Mouse (Mus musculus): ENCODE data around the gene Ccdc181. TPM values are rescaled to one million over a fixed set of nuclear protein-coding genes. Genes with fewer than 3 reads are reported as not detected.
A peak's percentile ranks its signal among the peaks of the same experiment; 100 is the strongest.

Gene Ccdc181
- polyA plus RNA-seq, 1 experiment = 1.4 TPM

DNA sequence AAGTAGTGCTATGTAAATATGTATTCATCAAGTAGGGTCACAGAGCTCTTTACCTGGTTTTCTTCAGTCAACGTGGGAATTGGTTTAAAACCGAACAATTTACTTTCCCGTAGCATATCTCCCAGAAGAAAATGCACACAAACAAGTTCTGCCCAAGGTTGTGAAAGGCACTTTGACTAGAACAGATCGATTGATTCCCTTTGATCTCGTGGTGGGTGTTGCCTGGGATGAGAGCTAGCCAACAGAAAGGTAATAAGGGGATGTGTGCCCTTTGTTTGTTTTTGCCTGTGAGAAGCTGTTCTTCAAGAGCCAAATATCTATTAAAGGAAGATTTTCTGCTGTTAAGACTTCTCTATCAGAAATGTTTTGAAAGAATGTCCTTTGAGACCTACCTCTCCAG is 22.8 kb upstream of the Ccdc181 start:
- H3K27me3 ChIP-seq (ENCODE audit: control insufficient read depth, insufficient read depth, low read length) = no peaks in the 10 kb centered on the region
- WGBS = 29% methylated on average over 5 of the region's 5 CpGs
- H3K4me1 ChIP-seq (ENCODE audit: control insufficient read depth, insufficient read depth, insufficient read length, low read length) = peaks cover 8% of the 10 kb centered on the region; the same call in 1 of the 2 replicates
- H3K4me3 ChIP-seq (ENCODE audit: low read depth, low read length) = no peak overlapping the region
- no peak overlapping the region for H3K27ac ChIP-seq (ENCODE audit: insufficient read depth, low read depth, low read length)
- TF ChIP-seq POLR2A (IDR thresholded peaks at IDR 0.05; ENCODE audit: low read depth, low read length) (no peak), CTCF (IDR thresholded peaks at IDR 0.05; ENCODE audit: extremely low read depth, insufficient read length, insufficient replicate concordance, low read depth, low read length) (no peak)
- H3K36me3 ChIP-seq (ENCODE audit: control insufficient read depth, insufficient read depth, low read length) = peaks cover 13% of the 10 kb centered on the region

DNA sequence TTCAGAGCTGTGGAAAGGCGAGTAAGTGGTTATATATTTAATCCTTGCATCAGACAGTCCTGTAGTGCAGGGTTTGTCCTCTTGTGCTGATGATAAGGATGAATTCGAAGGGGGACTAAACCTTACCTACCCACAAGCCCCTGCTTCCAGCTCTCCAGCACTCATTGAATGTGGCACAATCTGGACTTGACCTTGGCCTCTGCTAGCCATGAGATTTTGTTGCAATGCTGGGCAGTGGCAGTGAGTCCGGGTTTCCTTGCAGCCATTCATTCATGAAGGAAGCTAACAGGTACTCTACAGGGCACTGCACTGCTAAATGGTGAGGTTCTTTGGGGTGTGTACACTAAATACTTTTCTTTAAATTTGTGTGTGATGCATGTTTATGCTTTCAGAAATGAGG is 20.5 kb upstream of the Ccdc181 start:
- 50% methylated on average over 3 of the region's 3 CpGs for WGBS
- TF ChIP-seq POLR2A (IDR thresholded peaks at IDR 0.05; ENCODE audit: low read depth, low read length) = no peak
- no peak for TF ChIP-seq CTCF (IDR thresholded peaks at IDR 0.05; ENCODE audit: extremely low read depth, insufficient read length, insufficient replicate concordance, low read depth, low read length)
- peaks cover 13% of the 10 kb centered on the region for H3K36me3 ChIP-seq (ENCODE audit: control insufficient read depth, insufficient read depth, low read length)
- H3K4me3 ChIP-seq (ENCODE audit: low read depth, low read length) = no peak overlapping the region
- no peak overlapping the region for H3K27ac ChIP-seq (ENCODE audit: insufficient read depth, low read depth, low read length)
- peaks cover 6% of the 10 kb centered on the region; the same call in 1 of the 2 replicates for H3K4me1 ChIP-seq (ENCODE audit: control insufficient read depth, insufficient read depth, insufficient read length, low read length)
- no peaks in the 10 kb centered on the region for H3K27me3 ChIP-seq (ENCODE audit: control insufficient read depth, insufficient read depth, low read length)

DNA sequence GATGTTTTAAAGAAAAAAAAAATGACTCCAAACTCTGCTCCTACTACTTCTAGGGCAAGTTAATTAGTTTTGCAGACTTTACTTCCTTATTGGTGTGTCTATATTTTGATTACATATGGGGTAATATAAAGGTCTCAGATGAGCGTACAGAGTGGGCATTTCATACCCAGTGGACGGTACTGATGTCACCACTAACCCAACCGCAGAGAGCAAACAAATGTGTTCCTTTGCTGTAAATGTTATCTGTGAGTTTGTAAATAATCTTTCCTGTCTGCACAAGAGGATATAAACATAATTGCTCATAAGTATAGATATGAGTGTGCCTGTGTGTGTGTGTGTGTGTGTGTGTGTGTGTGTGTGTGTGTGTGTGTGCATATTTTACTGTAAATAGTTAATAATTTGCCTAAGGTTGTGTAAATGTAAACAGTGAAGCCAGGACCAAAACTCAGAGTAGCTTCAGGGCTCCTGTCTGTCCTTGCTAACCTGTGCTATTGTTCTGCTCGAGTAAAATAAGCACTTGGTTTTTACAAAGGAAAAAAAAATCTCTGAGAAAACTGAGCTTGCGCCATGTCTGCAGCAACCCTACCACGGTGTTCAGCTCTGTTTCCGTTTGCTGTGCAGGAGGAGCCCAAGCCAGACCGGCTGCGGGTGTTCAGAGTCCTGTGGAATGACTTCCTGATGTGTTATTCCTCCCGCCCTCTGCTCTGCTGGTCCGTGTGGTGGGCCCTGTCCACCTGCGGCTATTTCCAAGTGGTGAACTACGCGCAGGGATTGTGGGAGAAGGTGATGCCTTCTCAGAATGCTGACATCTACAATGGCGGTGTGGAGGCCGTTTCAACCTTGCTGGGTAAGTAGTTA is 15.0 kb upstream of the Ccdc181 start:
- peak overlapping the region; percentile 24 for H3K27ac ChIP-seq (ENCODE audit: insufficient read depth, low read depth, low read length)
- 32% methylated on average over 16 of the region's 16 CpGs for WGBS
- H3K27me3 ChIP-seq (ENCODE audit: control insufficient read depth, insufficient read depth, low read length) = no peaks in the 10 kb centered on the region
- peaks cover 28% of the 10 kb centered on the region for H3K36me3 ChIP-seq (ENCODE audit: control insufficient read depth, insufficient read depth, low read length)
- peak overlapping the region; percentile 9 for H3K4me3 ChIP-seq (ENCODE audit: low read depth, low read length)
- peaks cover 7% of the 10 kb centered on the region for H3K4me1 ChIP-seq (ENCODE audit: control insufficient read depth, insufficient read depth, insufficient read length, low read length)
- TF ChIP-seq POLR2A (IDR thresholded peaks at IDR 0.05; ENCODE audit: low read depth, low read length) (no peak), CTCF (IDR thresholded peaks at IDR 0.05; ENCODE audit: extremely low read depth, insufficient read length, insufficient replicate concordance, low read depth, low read length) (no peak)

DNA sequence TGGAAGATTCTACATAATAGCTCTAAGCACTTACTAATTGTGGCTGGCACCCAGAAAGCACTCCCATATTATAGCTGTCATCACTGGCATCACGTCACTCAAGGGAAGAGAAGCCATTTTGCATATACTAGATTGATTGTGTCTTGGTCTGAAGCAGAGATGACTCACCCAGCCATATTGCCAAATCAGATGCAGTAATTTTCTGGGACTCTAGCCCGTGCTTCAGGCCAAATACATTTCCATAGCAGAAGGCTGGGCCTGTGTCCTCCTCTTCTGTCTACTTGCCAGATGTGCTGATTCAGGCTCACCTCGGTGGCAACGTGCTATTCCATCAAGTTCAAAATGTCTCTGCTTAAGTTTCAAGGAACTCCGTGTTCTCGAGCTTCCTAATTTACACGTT is 13.8 kb upstream of the Ccdc181 start:
- peaks cover 25% of the 10 kb centered on the region for H3K36me3 ChIP-seq (ENCODE audit: control insufficient read depth, insufficient read depth, low read length)
- H3K27ac ChIP-seq (ENCODE audit: insufficient read depth, low read depth, low read length) = no peak overlapping the region
- no peak overlapping the region for H3K4me3 ChIP-seq (ENCODE audit: low read depth, low read length)
- no peaks in the 10 kb centered on the region for H3K27me3 ChIP-seq (ENCODE audit: control insufficient read depth, insufficient read depth, low read length)
- WGBS = 55% methylated on average over 7 of the region's 7 CpGs
- H3K4me1 ChIP-seq (ENCODE audit: control insufficient read depth, insufficient read depth, insufficient read length, low read length) = peaks cover 7% of the 10 kb centered on the region
- no peak for TF ChIP-seq CTCF (IDR thresholded peaks at IDR 0.05; ENCODE audit: extremely low read depth, insufficient read length, insufficient replicate concordance, low read depth, low read length)

DNA sequence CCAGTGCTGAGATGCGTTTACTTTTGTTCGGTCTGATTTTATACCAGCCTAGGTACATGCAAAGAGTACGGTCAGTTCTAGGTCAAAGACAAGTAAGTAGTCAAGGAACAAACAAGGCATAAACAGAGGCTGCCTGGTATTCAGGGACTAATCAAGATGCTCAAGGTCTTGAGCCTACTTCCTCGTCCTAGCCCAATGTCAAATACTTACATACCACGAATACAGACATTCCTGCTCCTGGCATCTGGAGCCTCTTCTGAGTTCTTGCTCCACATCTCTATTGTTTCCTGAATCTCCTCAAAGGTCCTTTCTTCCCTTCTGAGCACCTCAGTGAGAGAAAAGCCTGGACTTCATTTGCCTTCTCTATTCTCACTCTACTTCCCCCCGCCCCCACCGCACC is 4.4 kb upstream of the Ccdc181 start:
- Histone ChIP-seq H3K27ac (ENCODE audit: insufficient read depth, low read depth, low read length) (no peak overlapping the region), H3K36me3 (ENCODE audit: control insufficient read depth, insufficient read depth, low read length) (no peaks in the 10 kb centered on the region), H3K4me3 (ENCODE audit: low read depth, low read length) (no peak overlapping the region), H3K4me1 (ENCODE audit: control insufficient read depth, insufficient read depth, insufficient read length, low read length) (no peaks in the 10 kb centered on the region), H3K27me3 (ENCODE audit: control insufficient read depth, insufficient read depth, low read length) (no peaks in the 10 kb centered on the region)
- 95% methylated on average over 7 of the region's 7 CpGs for WGBS
- TF ChIP-seq CTCF (IDR thresholded peaks at IDR 0.05; ENCODE audit: extremely low read depth, insufficient read length, insufficient replicate concordance, low read depth, low read length) (no peak), POLR2A (IDR thresholded peaks at IDR 0.05; ENCODE audit: low read depth, low read length) (no peak)

DNA sequence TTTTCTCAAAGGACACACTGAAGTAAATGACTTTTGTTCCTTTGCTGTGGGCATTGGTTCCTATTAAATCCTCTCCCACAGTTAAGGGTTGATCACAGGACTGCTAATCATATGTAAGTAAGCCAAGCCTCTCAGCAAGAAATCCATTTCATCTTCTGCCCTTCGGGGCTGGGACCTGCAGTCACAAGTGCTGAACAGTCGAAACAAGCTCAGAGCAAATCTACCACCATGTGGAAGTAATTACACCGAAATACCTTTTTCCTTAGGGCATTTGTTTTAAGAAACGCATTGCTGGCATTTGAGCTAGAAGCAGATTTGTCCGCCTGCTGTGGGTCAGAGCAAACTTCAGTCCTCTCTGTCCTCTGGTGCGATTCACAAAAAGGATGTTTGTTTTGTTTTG is 1.7 kb upstream of the Ccdc181 start:
- TF ChIP-seq POLR2A (IDR thresholded peaks at IDR 0.05; ENCODE audit: low read depth, low read length) = no peak
- no peak for TF ChIP-seq CTCF (IDR thresholded peaks at IDR 0.05; ENCODE audit: extremely low read depth, insufficient read length, insufficient replicate concordance, low read depth, low read length)
- Histone ChIP-seq H3K36me3 (ENCODE audit: control insufficient read depth, insufficient read depth, low read length) (no peaks in the 10 kb centered on the region), H3K4me3 (ENCODE audit: low read depth, low read length) (no peak overlapping the region), H3K27me3 (ENCODE audit: control insufficient read depth, insufficient read depth, low read length) (no peaks in the 10 kb centered on the region), H3K27ac (ENCODE audit: insufficient read depth, low read depth, low read length) (no peak overlapping the region), H3K4me1 (ENCODE audit: control insufficient read depth, insufficient read depth, insufficient read length, low read length) (no peaks in the 10 kb centered on the region)
- 88% methylated on average over 6 of the region's 6 CpGs for WGBS

DNA sequence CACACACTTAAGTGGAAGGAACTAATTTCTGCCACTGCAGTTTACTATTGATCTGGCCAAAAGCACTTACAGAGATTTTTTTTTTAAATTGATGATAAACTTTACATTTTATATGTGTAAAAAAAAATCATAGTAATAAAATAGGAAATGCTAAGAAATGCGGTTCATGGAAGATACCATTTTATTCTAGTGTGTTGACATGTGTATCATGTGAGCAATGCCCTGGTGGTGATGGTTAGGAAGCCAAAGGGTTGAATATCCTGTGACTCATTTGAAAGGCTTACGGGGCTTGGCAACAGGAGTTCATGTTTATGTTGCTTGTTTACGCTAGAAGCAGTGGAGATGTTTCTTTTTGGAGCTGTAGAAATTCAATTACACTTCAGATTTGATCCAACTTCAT is 1.2 kb downstream of the Ccdc181 start:
- H3K27ac ChIP-seq (ENCODE audit: insufficient read depth, low read depth, low read length) = no peak overlapping the region
- WGBS = 83% methylated on average over 3 of the region's 3 CpGs
- H3K27me3 ChIP-seq (ENCODE audit: control insufficient read depth, insufficient read depth, low read length) = no peaks in the 10 kb centered on the region
- H3K4me1 ChIP-seq (ENCODE audit: control insufficient read depth, insufficient read depth, insufficient read length, low read length) = no peaks in the 10 kb centered on the region
- no peaks in the 10 kb centered on the region; the same call in 1 of the 2 replicates for H3K36me3 ChIP-seq (ENCODE audit: control insufficient read depth, insufficient read depth, low read length)
- no peak overlapping the region for H3K4me3 ChIP-seq (ENCODE audit: low read depth, low read length)
- no peak for TF ChIP-seq CTCF (IDR thresholded peaks at IDR 0.05; ENCODE audit: extremely low read depth, insufficient read length, insufficient replicate concordance, low read depth, low read length)
- no peak for TF ChIP-seq POLR2A (IDR thresholded peaks at IDR 0.05; ENCODE audit: low read depth, low read length)

Data from small intestine, adult 2 months (tissue).